Comparison of ENCODE assay signal across 21 mouse cellular contexts in genomic region chr16:54092206-54092605, GRCm38 (mm10).
"Had no signal": no experiment of that assay in that cellular context is flagged by ENCODE, and none has a peak within 500 bp of the region (broad histone marks: within the 10 kb centered on the region; RNA-seq: fewer than 3 reads in every experiment).

No protein-coding gene starts in this region.

- H3K9me3 ChIP-seq: lung, embryonic 15.5 days; midbrain, embryonic 10.5 days; midbrain, embryonic 12.5 days; neural tube, embryonic 13.5 days; neural tube, embryonic 15.5 days had no signal

- H3K27ac ChIP-seq: lung, embryonic 15.5 days; midbrain, embryonic 10.5 days; midbrain, embryonic 12.5 days; neural tube, embryonic 13.5 days; neural tube, embryonic 15.5 days had no signal

- H3K9ac ChIP-seq: liver, postnatal 0 days; lung, embryonic 15.5 days; midbrain, embryonic 12.5 days; neural tube, embryonic 13.5 days; neural tube, embryonic 15.5 days had no signal

- H3K4me2 ChIP-seq: lung, embryonic 15.5 days; midbrain, embryonic 12.5 days; neural tube, embryonic 13.5 days; neural tube, embryonic 15.5 days had no signal

- H3K27me3 ChIP-seq: lung, embryonic 15.5 days; midbrain, embryonic 12.5 days; neural tube, embryonic 13.5 days; neural tube, embryonic 15.5 days had no signal

- H3K4me3 ChIP-seq: lung, embryonic 15.5 days; midbrain, embryonic 10.5 days; midbrain, embryonic 12.5 days; myocyte; neural tube, embryonic 13.5 days; neural tube, embryonic 15.5 days had no signal

- H3K36me3 ChIP-seq: lung, embryonic 15.5 days; midbrain, embryonic 10.5 days; midbrain, embryonic 12.5 days; neural tube, embryonic 13.5 days; neural tube, embryonic 15.5 days had no signal

- DNase-seq: liver, postnatal 0 days; lung, adult 2 months; lung, postnatal 14 days; lung, postnatal 4 days; midbrain, embryonic 14.5 days; retina, postnatal 1 day; right cerebral cortex, adult 18-20 months; right cerebral cortex, postnatal 25 days; right cerebral cortex, postnatal 4 days; spleen, adult 18-20 months; thymus, adult 18-20 months; thymus, postnatal 14 days; thymus, postnatal 36 days had no signal

- H3K4me1 ChIP-seq: lung, embryonic 15.5 days; midbrain, embryonic 10.5 days; midbrain, embryonic 12.5 days; neural tube, embryonic 13.5 days; neural tube, embryonic 15.5 days had no signal

- ATAC-seq: liver, postnatal 0 days; lung, postnatal 0 days; midbrain, embryonic 16.5 days had no signal
